Mouse (Mus musculus): ENCODE data around the gene Smc5. TPM values are rescaled to one million over a fixed set of nuclear protein-coding genes. Genes with fewer than 3 reads are reported as not detected.

The Smc5 gene
- polyA plus RNA-seq, 1 experiment from 2014 or later = 33.7 TPM

GRCm38 (mm10) chr19:23162877-23163276 is 110.8 kb downstream of the Smc5 start:
- no peaks in the 10 kb centered on the region for H3K27me3 ChIP-seq
- H3K27ac ChIP-seq (replicated peaks) = no peak overlapping the region
- H3K36me3 ChIP-seq = no peaks in the 10 kb centered on the region
- H3K9me3 ChIP-seq = no peaks in the 10 kb centered on the region
- WGBS = 84% methylated on average over 6 of the region's 6 CpGs
- no peaks in the 10 kb centered on the region; the same call in 1 of the 2 replicates for H3K4me1 ChIP-seq
- H3K4me2 ChIP-seq (replicated peaks) = no peak overlapping the region
- no peak overlapping the region for H3K9ac ChIP-seq (replicated peaks)
- H3K4me3 ChIP-seq = no peak overlapping the region
- peak; percentile 41; the same call in 1 of the 2 replicates for ATAC-seq (replicated peaks)

DNA sequence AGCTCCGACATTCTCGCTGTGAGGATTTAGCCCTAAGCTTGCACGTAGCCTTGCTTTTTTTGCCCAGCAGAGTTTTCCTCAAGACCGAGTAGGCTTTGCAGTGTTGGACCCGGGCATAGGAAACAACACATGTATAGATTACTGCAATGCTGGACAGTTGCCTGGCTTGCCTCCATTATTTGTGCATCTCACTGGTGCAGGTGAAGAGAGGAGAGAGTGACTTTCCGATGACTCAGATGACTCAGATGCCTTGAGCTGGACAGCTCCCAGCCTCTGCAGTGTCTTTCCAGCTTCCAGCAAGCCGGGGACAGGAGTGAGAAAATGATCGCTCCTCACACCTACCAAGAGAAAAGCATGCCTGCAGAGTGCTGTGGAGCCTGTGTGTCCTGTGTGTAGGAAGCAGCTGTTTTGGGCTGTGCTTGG is 111.3 kb downstream of the Smc5 start:
- Histone ChIP-seq H3K4me1 (no peaks in the 10 kb centered on the region; the same call in 1 of the 2 replicates), H3K36me3 (no peaks in the 10 kb centered on the region), H3K9ac (replicated peaks) (no peak overlapping the region), H3K4me3 (no peak overlapping the region), H3K9me3 (no peaks in the 10 kb centered on the region), H3K27ac (replicated peaks) (no peak overlapping the region), H3K27me3 (no peaks in the 10 kb centered on the region), H3K4me2 (replicated peaks) (no peak overlapping the region)
- ATAC-seq (replicated peaks) = no peak
- WGBS = 19% methylated on average over 8 of the region's 8 CpGs

- Histone ChIP-seq H3K27ac (replicated peaks) (no peak overlapping the region), H3K27me3 (no peaks in the 10 kb centered on the region), H3K4me2 (replicated peaks) (no peak overlapping the region), H3K36me3 (no peaks in the 10 kb centered on the region), H3K4me1 (no peaks in the 10 kb centered on the region; the same call in 1 of the 2 replicates), H3K9ac (replicated peaks) (no peak overlapping the region), H3K4me3 (no peak overlapping the region), H3K9me3 (no peaks in the 10 kb centered on the region)
- WGBS = 81% methylated on average over 10 of the region's 10 CpGs
- ATAC-seq (replicated peaks) = no peak
These were observed 113.8 kb downstream of the Smc5 start for GRCm38 (mm10) chr19:23159780-23160395.

Other genes starting within 250 kb of the Smc5 start
- gene Klf9, start 132.7 kb downstream of the Smc5 start, polyA plus RNA-seq (2015; fragmentation: Nextera tagmentation; extraction: Ambion mirVana) = 2.4 and 2.5 TPM in 2 replicates
- 0.95 and 1.2 TPM in 2 replicates for gene Mamdc2, start 174.5 kb upstream of the Smc5 start, polyA plus RNA-seq (2015; fragmentation: Nextera tagmentation; extraction: Ambion mirVana)